Mouse (Mus musculus) thymus, postnatal 0 days (tissue): ENCODE measurements around the gene Ednrb. TPM values are rescaled to one million over a fixed set of nuclear protein-coding genes. Genes with fewer than 3 reads are reported as not detected.

Experiments
- DNase-seq: peaks from one replicate; pipeline ENCODE4 v3.0.0-alpha.2; 2015; ENCODE audit warnings: low spot score
- polyA plus RNA-seq: library from polyadenylated mRNA; unstranded; fragments of >200 nt; fragmentation: Nextera tagmentation; extraction: Ambion mirVana; gene quantifications from 2 replicates; pipeline ENCODE4 v1.2.1, GENCODE M21; 2015

Gene Ednrb
- polyA plus RNA-seq, 1 experiment from 2014 or later, result 13.3 TPM

- no peak for DNase-seq
Observed at GRCm38 (mm10) chr14:103767488-103767887, 76.7 kb downstream of the Ednrb start.

Other genes starting within 250 kb of the Ednrb start
- gene Slain1, start 194.2 kb downstream of the Ednrb start, polyA plus RNA-seq, result 12.5 and 15.6 TPM in 2 replicates